Mouse (Mus musculus) fat pad, adult 2 months (tissue): ENCODE measurements around the gene Fbxo41.

Experiments used
- DNase-seq: peaks from one replicate; pipeline ENCODE4 v3.0.0-alpha.2; 2011; ENCODE audit warnings: low read depth, low spot score; ENCODE audit errors: extremely low read depth

The Fbxo41 gene

DNA sequence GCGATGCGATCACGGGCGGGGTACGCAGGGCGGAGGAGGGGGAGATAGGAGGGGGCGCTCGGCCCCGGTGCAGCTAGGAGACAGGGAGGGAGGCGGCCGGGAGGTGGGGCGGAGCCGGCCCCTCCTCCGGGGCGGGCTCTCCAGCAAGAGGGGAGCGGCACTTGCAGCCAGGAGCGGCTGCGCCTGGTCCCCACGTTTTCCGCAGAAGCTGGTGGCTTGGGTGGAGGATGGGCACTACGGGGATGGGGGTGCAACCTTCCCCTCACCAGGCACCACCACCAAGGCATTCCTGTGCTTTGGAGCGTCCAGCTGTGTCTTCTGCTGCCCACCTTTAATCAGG is at the start of gene Fbxo41:
TSS of gene Fbxo41 (minus strand) at position 84 of the 340 bp plus-strand sequence.
- DNase-seq = no peak

DNA sequence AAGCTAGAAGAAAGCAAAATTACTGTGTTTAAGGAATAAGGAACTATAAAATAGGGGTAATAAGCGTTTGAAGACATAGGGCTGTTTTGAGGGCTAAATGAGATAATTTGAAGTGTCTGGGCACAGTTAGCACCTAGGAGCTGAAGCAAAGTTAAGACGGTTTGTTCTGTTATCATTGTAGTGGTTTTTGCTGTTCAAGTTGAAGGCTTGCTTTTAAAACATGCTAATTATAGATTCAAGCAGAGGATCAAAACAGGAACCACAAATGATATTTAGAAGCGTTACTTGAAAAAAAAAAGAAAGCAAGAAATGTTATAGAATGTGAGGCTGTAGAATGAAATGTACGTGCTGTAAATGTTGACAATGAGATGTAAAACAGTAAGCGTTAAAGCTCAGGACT is 44.8 kb upstream of the Fbxo41 start:
- DNase-seq = no peak

DNA sequence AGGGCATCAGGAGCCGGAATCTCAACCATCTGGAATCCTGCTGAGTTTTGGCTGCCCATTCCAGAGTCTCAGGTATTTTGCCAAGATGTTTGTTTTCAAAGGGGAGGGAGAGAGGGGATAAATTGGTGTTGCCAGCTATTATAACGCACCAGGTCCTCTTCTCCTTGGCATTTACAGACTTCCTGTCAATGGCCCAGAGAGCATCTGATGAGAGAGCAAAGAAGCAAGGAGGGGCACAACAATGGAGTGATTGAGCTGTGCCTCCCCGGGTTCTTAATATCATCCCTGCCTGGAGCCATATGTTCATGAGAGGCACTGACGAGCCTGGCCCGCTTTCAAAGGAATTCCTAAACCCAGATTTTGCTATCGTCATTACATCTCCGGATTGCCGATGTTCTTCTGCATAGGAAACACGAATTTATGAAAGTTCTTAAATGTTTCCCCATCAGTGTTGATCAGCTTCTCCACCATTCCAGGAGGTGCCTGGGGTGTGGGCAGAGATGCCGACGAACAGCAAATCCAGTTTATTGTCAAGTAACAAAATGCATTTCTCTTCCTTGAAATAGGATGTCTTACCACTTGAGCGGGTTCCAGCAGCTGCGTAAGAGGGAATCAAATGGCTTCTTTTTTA is 41.6 kb upstream of the Fbxo41 start:
- DNase-seq = no peak

DNA sequence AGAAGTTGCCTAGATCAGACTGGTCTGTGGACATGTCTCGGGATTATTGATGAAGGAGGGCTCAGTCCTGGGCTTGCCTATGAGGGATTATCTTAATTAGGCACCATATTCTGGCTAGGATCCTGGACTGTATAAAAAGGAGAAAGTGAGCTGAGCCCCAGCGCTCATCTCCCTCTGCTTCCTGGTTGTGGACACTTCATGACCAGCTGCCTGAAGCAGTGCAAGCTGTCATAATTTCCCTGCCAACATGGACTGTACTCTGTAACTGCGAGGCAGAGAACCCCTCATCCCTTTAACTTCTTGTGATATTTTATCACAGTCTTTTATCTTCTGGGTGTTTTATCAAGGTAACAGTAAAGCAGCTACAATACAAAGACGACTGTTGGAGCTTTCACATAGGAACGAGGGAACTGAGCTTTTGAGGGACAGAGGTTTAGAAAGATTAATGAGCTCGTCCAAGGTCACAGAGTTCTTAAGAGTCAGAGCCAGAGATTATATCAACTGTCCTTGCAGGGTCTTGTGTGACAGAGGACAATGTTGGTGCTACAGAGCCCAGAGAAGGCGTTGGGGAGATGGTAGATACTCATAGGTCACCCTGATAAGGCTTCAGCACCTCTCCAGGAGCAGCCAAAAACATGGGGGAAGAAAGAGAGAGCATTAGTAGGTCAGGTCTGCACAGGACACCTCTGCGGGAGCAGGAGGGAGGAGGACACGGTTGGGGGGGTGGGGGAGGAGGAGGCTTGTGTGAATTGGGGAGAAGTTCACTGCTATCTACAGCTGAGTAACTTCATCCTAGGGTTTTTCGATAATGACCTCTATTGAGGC is 40.8 kb upstream of the Fbxo41 start:
- no peak for DNase-seq

DNA sequence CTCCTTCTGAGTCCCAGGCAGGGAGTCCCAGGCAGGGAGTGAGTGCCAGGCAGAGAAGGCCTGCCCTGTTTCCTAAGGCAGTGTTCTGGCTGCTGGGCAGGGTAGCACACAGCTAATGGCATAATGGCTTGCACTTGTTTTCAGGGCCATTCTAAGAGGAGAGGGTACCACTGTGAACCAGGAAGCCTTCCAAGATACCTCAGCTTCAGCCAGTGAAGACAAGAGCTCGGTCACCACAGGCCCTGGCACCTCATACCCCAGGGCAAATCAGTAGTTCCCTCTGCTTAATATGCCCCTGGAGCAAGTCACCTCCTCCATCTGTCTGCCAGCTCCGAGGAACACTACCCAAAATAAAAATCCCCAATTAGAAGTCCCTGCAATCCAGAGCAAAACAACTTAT is 20.0 kb upstream of the Fbxo41 start:
- no peak for DNase-seq

DNA sequence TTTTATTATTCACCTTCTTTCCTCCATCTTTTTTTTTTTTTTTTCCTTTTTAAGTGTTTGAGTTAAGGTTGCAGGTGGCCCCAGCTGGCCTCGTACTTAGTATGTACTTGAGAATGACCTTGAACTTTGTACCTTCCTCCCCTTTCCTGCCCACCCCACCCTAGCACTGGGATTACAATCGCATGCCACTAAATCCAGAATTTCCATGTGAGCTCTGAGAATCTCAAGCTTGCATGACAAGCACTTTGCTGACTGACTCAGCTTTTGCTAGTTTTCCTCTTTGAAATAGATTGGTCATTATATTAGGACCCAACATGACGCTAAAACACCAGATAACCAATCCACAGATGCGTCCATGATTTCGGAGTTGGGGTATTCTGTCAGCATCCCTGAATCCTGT is 19.2 kb upstream of the Fbxo41 start:
- DNase-seq = no peak

DNA sequence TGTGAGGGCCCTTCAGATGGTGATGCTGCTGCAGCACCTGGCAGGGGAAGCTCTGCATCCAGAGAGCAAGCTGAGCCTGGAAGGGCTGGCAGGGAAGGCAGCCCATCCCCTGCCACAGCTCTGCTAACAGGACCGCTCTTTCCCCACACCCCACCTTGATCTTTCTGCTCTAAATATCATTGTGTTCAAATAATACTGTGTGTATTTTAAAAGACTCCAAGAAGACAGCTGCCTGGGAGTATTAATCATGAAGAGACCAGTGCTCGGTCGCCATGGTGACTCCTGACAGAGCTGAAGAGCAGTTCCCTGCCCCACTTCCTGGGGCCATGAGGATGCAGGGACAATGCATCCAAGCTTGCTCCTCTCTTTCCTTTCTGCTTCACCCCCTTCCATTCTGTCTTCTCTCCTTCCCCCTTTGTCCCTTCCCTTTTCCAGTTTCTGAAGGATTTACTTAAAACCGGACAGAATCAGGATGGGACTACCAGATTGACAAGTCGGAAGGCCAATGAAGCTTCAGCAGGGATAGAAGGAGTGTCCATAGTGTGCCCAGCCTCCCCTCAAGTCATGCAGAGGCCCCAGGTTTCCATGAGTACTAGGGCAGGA is 15.4 kb upstream of the Fbxo41 start:
- DNase-seq = no peak

DNA sequence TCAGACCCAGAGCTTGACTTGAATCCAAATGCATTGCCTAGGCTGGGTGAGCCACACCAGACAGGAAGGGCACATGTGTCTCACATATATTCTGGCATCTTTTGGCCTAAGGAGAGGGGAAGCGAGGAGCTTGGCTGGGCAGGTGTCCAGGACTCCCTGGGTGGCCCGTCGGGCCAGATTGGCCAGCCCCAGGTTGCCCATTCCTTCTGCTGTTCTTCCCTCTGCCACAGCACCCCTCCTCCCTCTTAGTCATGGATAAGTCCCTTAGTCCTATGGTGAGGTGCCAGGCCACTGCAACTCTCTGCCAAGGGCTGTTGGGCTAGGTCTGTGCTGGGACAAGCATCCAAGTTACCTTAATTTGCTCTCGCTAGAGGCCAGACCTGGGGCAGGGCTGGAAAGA is 13.1 kb upstream of the Fbxo41 start:
- DNase-seq = no peak

DNA sequence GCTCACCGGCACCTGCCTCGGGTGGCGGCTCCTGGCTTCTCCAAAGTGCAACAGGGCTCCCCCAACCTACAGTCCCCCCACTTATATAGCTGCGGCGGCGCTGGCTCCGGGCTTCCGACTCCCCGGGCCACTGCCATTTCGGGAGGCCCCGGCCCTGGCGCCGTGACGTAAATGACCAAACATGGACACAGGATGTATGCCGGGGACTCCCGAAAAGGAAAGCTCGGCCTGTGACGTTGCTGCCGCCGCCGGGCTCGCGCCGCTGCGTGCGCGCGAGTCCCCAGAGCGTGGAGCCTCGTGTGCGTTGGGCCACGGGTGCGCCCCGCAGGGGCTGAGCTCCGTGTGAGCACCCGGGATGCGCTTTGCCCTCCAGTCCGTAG is 10.7 kb upstream of the Fbxo41 start, which contains the start of gene Egr4:
TSS of gene Egr4 (minus strand) at position 59 of the 380 bp plus-strand sequence.
- DNase-seq = no peak

DNA sequence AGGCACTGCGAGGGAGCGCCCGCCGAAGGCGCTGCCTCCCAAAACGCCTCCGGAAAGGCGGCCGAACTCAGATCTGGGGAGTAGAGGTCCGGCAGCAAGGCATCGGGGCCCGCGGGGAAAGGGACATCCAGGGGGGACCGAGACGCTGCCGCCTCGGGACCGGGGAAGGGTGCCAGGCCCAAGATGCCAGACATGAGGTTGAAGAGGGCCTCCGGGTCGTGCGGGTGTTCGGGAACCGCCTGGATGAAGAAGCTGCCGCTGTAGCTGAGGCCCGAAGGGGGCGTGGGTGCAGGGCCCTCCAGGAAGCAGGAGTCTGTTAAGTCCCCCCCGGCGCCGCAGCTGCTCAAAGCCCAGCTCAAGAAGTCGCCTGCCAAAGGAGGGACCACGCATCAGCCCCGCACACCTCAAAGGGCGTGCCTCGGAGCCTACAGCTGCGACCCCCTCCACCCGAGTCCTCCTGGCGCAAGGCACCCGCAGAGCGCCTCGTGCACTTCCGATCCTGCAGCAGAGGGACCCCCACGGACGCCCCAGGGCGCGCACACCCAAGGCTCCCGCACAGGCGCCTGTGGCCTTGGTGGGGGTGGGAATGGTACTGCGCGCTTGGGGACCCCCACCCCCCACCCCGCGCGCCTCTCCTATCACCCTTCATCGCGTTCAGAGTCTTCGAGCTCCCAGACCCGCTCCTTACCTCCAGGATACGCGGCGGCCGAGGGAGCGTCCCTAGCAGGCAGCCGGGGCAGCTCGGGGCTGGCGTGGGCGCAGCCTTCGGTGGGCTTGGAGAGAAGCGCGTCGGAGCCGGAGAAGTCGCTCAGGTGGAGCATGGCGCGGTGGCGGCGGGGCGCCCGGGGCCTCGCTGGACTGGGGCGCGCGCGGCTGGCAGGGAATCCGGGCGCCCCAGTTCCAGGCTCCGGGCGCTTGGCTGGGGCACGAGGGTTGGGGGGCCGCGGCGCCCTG is 10.1 kb upstream of the Fbxo41 start:
- no peak for DNase-seq

DNA sequence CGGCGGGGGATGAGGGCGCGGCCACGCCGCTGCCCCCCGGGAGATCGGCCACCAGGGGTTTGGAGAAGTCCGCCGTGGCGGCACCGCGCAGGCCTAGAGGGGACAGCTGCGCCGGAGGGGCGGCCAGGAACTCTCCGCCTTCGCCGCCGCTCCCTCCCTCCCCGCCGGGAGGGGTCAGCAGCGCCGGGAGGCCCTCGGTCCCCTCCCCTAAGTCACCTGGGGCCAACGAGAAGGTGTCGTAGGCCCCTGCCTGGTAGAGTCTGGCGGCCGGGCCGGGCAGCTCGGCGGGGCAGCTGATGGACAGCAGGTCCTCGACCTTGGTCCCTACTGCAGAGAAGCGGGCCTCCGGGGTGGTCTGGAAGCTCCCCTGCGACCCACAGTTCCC is 9.3 kb upstream of the Fbxo41 start:
- no peak for DNase-seq

DNA sequence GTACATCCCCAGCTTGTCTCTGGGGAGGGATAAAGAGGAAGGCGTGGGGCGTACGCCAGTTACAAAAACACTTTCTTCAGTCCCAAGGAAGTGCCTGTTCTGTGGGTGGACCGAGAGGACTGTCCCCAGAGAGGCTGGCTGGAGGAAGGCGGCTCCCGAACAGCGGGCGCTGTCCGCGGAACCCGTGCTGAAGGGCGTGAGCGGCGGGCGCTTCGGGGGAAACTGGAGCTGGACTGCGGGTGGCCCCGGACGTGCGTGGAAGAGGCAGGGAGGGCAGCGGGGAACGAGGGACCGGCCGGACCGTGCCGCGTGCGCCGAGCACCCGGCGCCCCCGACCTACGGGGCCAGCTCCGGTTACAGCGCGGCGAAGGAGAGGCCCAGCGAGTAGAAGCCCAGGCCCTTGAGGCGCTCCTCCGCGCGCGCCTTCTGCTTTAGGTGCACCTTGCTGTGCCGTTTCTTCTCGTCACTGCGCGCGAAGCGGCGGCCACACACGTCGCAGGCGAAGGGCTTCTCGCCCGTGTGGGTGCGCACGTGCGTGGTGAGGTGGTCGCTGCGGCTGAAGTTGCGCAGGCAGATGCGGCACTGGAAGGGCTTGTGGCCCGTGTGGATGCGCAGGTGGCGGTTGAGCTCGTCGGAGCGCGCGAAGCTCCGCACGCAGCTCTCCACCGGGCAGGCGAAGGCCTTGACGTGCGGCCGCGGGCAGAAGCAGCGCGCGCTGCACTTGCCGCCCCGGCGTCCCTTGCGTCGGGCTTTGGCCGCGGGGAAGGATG is 8.7 kb upstream of the Fbxo41 start:
- no peak for DNase-seq

DNA sequence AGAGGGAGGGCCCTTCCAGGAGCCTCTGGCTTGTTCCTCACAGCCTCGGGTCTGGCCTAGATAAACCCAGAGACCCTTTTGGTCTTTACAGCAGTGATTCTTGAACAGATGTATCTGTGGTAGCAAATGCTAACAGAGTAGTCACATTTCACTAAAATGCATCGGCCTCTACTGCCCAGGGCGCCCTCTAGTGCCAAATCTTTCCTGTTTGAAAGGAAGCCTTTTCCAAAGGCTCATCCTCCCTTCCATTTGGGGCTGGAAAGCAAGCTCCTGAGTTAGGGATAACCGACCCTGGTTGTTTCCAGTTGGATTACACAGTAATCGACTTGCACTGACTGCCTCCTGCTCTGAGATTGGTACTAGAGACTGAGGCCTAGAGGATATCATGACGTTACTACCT is 7.7 kb upstream of the Fbxo41 start:
- DNase-seq = no peak

DNA sequence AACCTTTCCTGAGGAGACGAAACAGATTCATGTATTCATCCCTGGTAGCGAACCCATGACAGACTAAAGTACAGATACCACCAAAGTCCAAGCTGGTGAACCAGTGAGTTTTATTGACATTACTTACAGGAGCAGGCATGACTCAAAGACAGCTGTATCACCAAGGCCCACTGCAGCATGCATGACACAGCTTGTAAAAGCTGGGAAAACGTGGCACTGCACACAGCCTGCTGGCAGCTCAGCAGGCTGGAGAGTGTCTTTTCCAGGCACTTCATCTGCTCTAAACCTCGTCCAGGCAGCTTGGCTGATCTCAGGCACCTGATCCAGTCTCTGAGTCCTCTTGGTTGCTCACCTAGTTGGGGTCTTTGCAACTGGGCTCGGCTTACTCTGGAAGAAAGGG is 5.8 kb upstream of the Fbxo41 start:
- DNase-seq = no peak

DNA sequence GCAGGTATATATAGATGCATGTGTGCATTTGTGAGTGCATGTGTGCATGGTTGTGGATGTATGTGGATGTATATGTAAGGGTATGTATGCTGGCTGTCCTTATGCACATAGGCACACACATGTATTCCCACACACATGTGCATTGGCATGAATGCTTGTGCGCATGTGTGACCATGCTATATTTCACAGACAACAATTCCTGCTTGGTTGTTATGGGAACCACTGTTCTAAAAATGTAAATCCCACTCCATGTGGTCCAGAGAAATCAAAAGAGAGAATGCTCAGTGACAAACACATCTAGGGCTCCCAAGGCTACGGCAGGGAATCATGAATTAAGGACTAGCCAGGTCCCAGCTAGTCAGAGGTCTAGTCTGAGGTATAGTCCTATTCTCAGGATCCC is 2.1 kb upstream of the Fbxo41 start:
- DNase-seq = no peak

DNA sequence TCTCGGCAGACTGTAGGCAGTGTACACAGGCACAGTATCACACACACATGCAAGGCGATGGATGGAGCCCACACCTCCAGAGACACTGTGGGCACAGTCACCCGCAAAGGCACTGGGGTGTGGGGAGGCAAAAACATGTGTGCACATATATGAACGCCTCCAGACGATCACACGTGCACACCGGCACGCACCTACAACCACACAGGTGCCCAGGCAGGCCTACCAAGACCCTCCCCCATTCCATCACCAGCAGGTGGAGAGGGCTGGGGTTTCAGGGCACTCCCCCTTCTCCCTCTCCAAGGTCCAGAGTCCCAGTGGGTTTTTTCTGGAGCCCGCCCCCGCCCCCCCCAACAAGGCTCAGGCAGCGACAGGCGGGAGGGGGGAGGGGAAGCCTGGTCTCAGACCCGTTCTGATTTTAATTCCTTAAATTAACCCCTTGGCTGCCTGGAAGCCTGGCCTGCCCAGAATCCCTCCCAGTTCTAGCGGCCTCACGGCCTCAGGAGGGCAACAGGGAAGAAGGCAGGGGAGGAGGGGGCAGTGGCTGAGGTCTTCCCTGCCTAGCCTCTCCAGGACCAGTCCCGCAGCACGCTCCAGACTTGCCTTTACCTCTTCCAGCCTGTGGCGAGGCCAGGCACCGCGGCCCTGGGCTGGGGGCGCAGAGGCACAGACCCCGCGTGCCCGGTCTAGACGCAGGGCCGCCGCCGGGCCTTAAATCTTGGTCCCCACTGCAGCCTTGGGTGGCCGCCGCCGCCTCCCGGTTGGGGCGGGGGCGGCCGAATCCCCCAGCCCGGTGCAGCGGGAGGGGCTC is 487 bp downstream of the Fbxo41 start:
- DNase-seq = no peak

DNA sequence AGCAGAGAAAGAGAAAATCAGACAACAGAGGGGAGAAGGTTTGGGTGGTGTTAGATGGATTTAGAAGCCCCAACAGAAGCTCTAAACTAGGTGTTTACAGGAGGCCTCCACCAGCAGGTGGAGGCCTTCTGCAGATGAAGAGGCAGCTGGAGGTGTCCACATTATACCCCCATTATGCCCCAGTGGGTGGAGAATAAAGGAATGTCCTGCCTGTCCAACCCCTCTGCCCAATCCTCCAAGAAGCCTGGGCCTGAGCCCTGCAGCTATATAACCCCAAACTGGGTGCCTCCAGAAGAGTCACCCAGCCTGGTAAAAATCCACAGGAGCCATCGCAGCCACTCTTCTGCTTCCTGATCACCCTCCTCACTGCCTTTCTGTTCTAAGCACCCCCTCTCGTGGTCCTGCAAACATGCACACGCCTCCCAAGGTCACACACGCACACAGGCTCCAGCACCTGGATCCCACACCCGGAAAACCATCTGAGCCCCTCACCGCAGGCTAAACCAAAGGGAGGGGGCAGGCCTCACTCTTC is 1.2 kb downstream of the Fbxo41 start:
- DNase-seq = no peak

DNA sequence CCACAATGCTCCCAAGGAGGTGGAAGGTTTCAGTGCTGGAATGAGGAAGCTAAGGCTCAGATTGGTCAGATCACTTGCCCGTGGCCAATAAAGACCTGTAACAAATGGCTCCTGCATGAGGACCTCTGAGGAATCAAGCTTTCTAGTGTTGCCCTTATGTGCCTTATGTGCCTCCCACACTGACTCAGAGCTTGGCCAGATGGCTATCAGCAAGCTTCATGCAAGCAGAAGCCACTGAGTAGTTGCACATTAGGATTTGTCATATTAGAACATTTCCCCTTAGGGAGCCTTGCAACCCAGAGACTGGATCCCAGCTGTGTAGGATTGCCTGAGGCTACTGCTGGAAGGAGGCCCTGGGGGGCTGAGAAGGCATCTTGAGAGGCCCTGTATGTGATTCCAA is 2.4 kb downstream of the Fbxo41 start:
- DNase-seq = no peak

DNA sequence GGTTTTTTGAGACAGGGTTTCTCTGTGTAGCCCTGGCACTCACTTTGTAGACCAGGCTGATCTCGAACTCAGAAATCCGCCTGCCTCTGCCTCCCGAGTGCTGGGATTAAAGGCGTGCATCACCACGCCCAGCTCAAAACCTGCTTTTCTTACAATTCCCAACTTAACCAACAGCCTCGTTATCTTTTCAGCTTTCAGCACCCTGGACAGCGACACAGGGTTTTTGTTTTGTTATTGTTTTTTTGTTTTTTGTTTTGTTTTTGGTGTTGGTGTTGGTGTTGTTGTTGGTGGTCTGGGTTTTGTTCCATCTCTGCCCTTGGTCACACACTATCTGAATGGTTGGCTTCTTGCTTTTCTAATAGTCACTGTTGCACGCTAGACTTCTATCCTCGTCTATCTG is 4.6 kb downstream of the Fbxo41 start:
- no peak for DNase-seq
